ENCODE assay signal across 9 mouse cellular contexts in genomic region chr10:61343950-61344349, GRCm38 (mm10). TPM values are rescaled to one million over a fixed set of nuclear protein-coding genes. Genes with fewer than 3 reads are reported as not detected.
DNase-seq lines count a peak whose midpoint lies in the region; ATAC-seq and TF ChIP-seq lines count a peak whose summit lies in the region.
"Had no signal": no experiment of that assay in that cellular context is flagged by ENCODE, and none has a peak within 500 bp of the region (broad histone marks: within the 10 kb centered on the region; RNA-seq: fewer than 3 reads in every experiment).

No protein-coding gene starts in this region.

- TF ChIP-seq EP300 in liver, postnatal 0 days (IDR thresholded peaks at IDR 0.05; ENCODE audit: low read depth): no peak

- no peak overlapping the region for H3K9ac ChIP-seq in kidney, embryonic 15.5 days
- no peak overlapping the region for H3K9ac ChIP-seq in liver, postnatal 0 days (replicated peaks)

- WGBS in kidney, embryonic 15.5 days: 68% methylated on average over 8 of the region's 8 CpGs
- WGBS in liver, postnatal 0 days (ENCODE audit: insufficient replicate concordance): 62% methylated on average over 8 of the region's 8 CpGs

- peaks cover 50% of the 10 kb centered on the region for H3K36me3 ChIP-seq in kidney, embryonic 15.5 days
- no peaks in the 10 kb centered on the region for H3K36me3 ChIP-seq in liver, postnatal 0 days (replicated peaks; ENCODE audit: insufficient read depth, low read length)

- no peak overlapping the region for H3K27ac ChIP-seq in kidney, embryonic 15.5 days
- H3K27ac ChIP-seq in liver, postnatal 0 days (ENCODE audit: low read depth): no peak overlapping the region

- no peaks in the 10 kb centered on the region for H3K27me3 ChIP-seq in kidney, embryonic 15.5 days
- no peaks in the 10 kb centered on the region for H3K27me3 ChIP-seq in liver, postnatal 0 days (ENCODE audit: insufficient read depth, low read length)

- H3K9me3 ChIP-seq in kidney, embryonic 15.5 days (replicated peaks): no peaks in the 10 kb centered on the region
- H3K9me3 ChIP-seq in liver, postnatal 0 days (ENCODE audit: low read length): no peaks in the 10 kb centered on the region

- no peak overlapping the region for H3K4me2 ChIP-seq in kidney, embryonic 15.5 days
- no peak overlapping the region for H3K4me2 ChIP-seq in liver, postnatal 0 days (ENCODE audit: low read depth, low read length)

- H3K4me1 ChIP-seq in kidney, embryonic 15.5 days: peaks cover 18% of the 10 kb centered on the region
- H3K4me1 ChIP-seq in liver, postnatal 0 days (ENCODE audit: insufficient read depth): peaks cover 3% of the 10 kb centered on the region; the same call in 1 of the 2 replicates

- peak; percentile 90 for TF ChIP-seq CTCF in liver, postnatal 0 days (IDR thresholded peaks at IDR 0.05; ENCODE audit: low read depth)

- no peak for ATAC-seq in kidney, embryonic 15.5 days (replicated peaks; ENCODE audit: low FRiP score)
- ATAC-seq in liver, postnatal 0 days: no peak
- ATAC-seq in inflammation-experienced regulatory T-cells, adult 6 months: no peak

- no peak overlapping the region for H3K4me3 ChIP-seq in kidney, embryonic 15.5 days (replicated peaks)
- no peak overlapping the region for H3K4me3 ChIP-seq in liver, postnatal 0 days (ENCODE audit: low read depth, low read length)

- peak; percentile 66 for DNase-seq in kidney, adult 18-20 months
- DNase-seq in adrenal gland, adult 2 months: peak; percentile 56
- DNase-seq in embryo, embryonic 11 days: peak; percentile 69
- DNase-seq in kidney, postnatal 25 days: peak; percentile 68 to 80
- DNase-seq in liver, postnatal 0 days: peak; percentile 78
- peak; percentile 64 for DNase-seq in right cerebral cortex, postnatal 14 days

RNA-seq across cellular contexts. Expression of gene Pald1, which starts 39.4 kb away (rescaled TPM):
- 33.5 and 37.3 TPM in 2 replicates for polyA plus RNA-seq in kidney, embryonic 15.5 days (2015; fragmentation: Nextera tagmentation; extraction: Ambion mirVana)
- 10 to 100 TPM; 18.5 to 26.6 TPM for total RNA-seq in adrenal gland, adult 2 months (2021)
- polyA plus RNA-seq in adrenal gland, adult 2 months (2012; rRNA removed): 17.7 and 22.8 TPM in 2 replicates
- 3.7 and 3.8 TPM in 2 replicates for polyA plus RNA-seq in liver, postnatal 0 days (2015; fragmentation: Nextera tagmentation; extraction: Ambion mirVana)
- polyA plus RNA-seq in inflammation-experienced regulatory T-cells, adult 6 months (2017; shearing (Covaris generic)): 1 to 10 TPM in 1 of 3 experiments, not detected in 2; 1.0 TPM
- total RNA-seq: neutrophil, adult 5-6 weeks had no signal

RNA-seq across cellular contexts. Expression of gene Prf1, which starts 46.3 kb away (rescaled TPM):
- not detected in 2 replicates for polyA plus RNA-seq in kidney, embryonic 15.5 days (2015; fragmentation: Nextera tagmentation; extraction: Ambion mirVana)
- under 1 TPM; 0.17 to 0.24 TPM for total RNA-seq in adrenal gland, adult 2 months (2021)
- polyA plus RNA-seq in adrenal gland, adult 2 months (2012; rRNA removed): 0.39 and 0.48 TPM in 2 replicates
- 0.13 and 0.21 TPM in 2 replicates for polyA plus RNA-seq in liver, postnatal 0 days (2015; fragmentation: Nextera tagmentation; extraction: Ambion mirVana)
- polyA plus RNA-seq in inflammation-experienced regulatory T-cells, adult 6 months (2017; shearing (Covaris generic)): 10 to 100 TPM in 1 of 3 experiments, 1 to 10 TPM in 2; 5.3 to 31.6 (median 6.0) TPM
